Mouse (Mus musculus) heart, embryonic 10.5 days (tissue): ENCODE data around the gene Ube2f. TPM values are rescaled to one million over a fixed set of nuclear protein-coding genes. Genes with fewer than 3 reads are reported as not detected.

Experiments
- DNase-seq: peaks from one replicate; pipeline ENCODE4 v3.0.0-alpha.2; 2017; ENCODE audit warnings: low spot score
- H3K27ac ChIP-seq: fragments of 300-500 bp; sonication (generic); 2 replicates; pipeline ENCODE4 v1.5.1; 2016; ENCODE audit warnings: mild to moderate bottlenecking
- H3K27me3 ChIP-seq: fragments of 300-500 bp; sonication (generic); 2 replicates; pipeline ENCODE4 v1.6.1; 2016; ENCODE audit warnings: mild to moderate bottlenecking; ENCODE audit not compliant: poor library complexity, insufficient read depth, severe bottlenecking
- H3K36me3 ChIP-seq: fragments of 300-500 bp; sonication (generic); 2 replicates; pipeline ENCODE4 v1.6.1; 2016; ENCODE audit warnings: mild to moderate bottlenecking, moderate library complexity
- H3K4me1 ChIP-seq: fragments of 300-500 bp; sonication (generic); 2 replicates; pipeline ENCODE4 v1.6.1; 2016; ENCODE audit warnings: mild to moderate bottlenecking
- H3K4me3 ChIP-seq: fragments of 300-500 bp; sonication (generic); 2 replicates; pipeline ENCODE4 v1.5.1; 2016; ENCODE audit warnings: mild to moderate bottlenecking, moderate library complexity
- H3K9me3 ChIP-seq: fragments of 300-500 bp; sonication (generic); 2 replicates; pipeline ENCODE4 v1.6.1; 2016; ENCODE audit warnings: mild to moderate bottlenecking, moderate library complexity
- WGBS: fragments of 180-500 bp; shearing (Covaris S2); methylation state at CpG from one replicate; pipeline ENCODE4 v1.1.7; 2016; 5-methylcytosine and 5-hydroxymethylcytosine counted together
- polyA plus RNA-seq: library from polyadenylated mRNA; unstranded; fragments of >200 nt; fragmentation: Nextera tagmentation; extraction: Ambion mirVana; gene quantifications from 2 replicates; pipeline ENCODE4 v1.2.1, GENCODE M21; 2016

Gene Ube2f
- polyA plus RNA-seq, 1 experiment from 2014 or later, result 82.8 TPM

DNA sequence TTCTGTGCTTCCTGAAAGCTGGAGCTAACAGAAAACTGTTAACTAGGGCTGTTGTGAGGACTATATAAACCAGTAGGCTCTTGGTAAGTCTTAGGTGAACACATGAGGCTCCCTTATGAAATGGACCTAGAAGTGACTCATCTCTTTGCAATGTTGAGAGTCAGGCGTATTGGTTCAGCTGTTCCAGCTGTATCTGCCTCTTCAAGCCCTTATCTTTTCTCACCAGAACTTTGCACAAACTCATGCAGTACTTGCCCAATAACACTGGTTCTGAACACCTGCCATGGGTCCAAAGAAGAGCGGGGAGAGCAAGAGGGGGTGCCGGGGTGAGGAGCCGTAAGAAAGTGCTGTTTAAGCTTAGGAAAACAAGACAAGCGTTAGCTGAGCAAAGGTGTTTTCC is 1.9 kb upstream of the Ube2f start:
- H3K36me3 ChIP-seq, result no peaks in the 10 kb centered on the region
- no peak overlapping the region for H3K4me3 ChIP-seq
- H3K27me3 ChIP-seq, result no peaks in the 10 kb centered on the region
- peaks cover 25% of the 10 kb centered on the region for H3K4me1 ChIP-seq
- 68% methylated on average over 5 of the region's 5 CpGs for WGBS
- H3K27ac ChIP-seq, result no peak overlapping the region
- no peaks in the 10 kb centered on the region for H3K9me3 ChIP-seq
- no peak for DNase-seq

DNA sequence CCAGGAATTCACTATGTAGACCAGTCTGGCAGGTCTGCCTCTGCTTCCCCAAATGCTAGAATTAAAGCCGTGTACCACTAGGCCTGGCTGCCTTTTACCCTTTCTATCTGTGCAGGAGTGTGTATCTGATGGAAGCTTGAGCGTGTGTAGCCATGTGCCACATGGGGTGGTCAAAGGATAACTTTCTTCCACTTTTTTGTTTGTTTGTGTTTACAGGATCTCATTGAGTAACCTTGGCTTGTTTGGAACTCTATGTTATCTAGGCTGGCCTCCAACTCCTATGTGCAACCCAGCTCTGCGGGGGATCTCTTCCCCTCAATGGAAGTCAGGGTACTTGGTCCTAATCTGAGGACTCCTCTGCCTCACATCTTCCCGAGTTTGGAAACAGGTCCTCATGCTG is 1.1 kb upstream of the Ube2f start:
- peak overlapping the region; percentile 88; the same call in 1 of the 2 replicates for H3K27ac ChIP-seq
- no peak for DNase-seq
- no peaks in the 10 kb centered on the region for H3K27me3 ChIP-seq
- peaks cover 29% of the 10 kb centered on the region for H3K4me1 ChIP-seq
- H3K9me3 ChIP-seq, result no peaks in the 10 kb centered on the region
- no peaks in the 10 kb centered on the region for H3K36me3 ChIP-seq
- peak overlapping the region; percentile 99 for H3K4me3 ChIP-seq
- WGBS, result 43% methylated on average over 4 of the region's 4 CpGs

GRCm38 (mm10) chr1:91250415-91251147 is 477 bp downstream of the Ube2f start:
- H3K27ac ChIP-seq, result peak overlapping the region; percentile 97
- peaks cover 29% of the 10 kb centered on the region for H3K4me1 ChIP-seq
- DNase-seq, result no peak
- H3K9me3 ChIP-seq, result no peaks in the 10 kb centered on the region
- H3K27me3 ChIP-seq, result no peaks in the 10 kb centered on the region
- WGBS, result under 1% methylated on average over 61 of the region's 70 CpGs
- peaks cover 5% of the 10 kb centered on the region; the same call in 1 of the 2 replicates for H3K36me3 ChIP-seq
- peak overlapping the region; percentile 99 for H3K4me3 ChIP-seq

- DNase-seq, result no peak
- peaks cover 5% of the 10 kb centered on the region; the same call in 1 of the 2 replicates for H3K36me3 ChIP-seq
- WGBS, result 44% methylated on average over 5 of the region's 5 CpGs
Measured at GRCm38 (mm10) chr1:91251148-91251650, 1.1 kb downstream of the Ube2f start.

GRCm38 (mm10) chr1:91251927-91252326 is 1.8 kb downstream of the Ube2f start:
- Histone ChIP-seq H3K27ac (no peak overlapping the region), H3K4me1 (peaks cover 37% of the 10 kb centered on the region), H3K36me3 (peaks cover 5% of the 10 kb centered on the region; the same call in 1 of the 2 replicates), H3K9me3 (no peaks in the 10 kb centered on the region), H3K4me3 (peak overlapping the region; percentile 99), H3K27me3 (no peaks in the 10 kb centered on the region)
- WGBS, result 44% methylated on average over 8 of the region's 8 CpGs
- DNase-seq, result no peak

More at GRCm38 (mm10) chr1:91251148-91251650, 1.1 kb downstream of the Ube2f start:
- Histone ChIP-seq H3K4me3 (peak overlapping the region; percentile 99), H3K27ac (peak overlapping the region; percentile 97), H3K27me3 (no peaks in the 10 kb centered on the region), H3K9me3 (no peaks in the 10 kb centered on the region), H3K4me1 (peaks cover 30% of the 10 kb centered on the region)

DNA sequence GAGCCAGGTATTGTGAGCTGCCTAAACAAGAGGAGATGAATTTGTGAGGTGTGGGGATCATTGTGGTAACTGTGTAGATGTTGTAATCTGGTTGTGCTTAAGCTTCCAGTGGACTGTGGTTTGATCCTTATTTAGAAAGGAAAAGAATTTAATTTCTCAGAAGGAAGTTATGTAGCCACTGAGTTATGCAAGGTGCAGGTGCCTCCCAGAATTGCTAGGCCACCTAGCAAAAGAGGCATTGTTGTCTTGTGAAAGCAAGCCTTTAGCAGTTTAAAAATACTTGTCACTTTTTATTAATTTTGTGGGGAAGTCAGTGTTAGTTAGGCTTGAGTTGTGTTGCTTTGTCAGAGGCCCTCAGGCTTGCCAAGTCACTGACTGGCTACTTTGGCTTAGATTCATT is 7.8 kb downstream of the Ube2f start:
- no peaks in the 10 kb centered on the region for H3K27me3 ChIP-seq
- H3K27ac ChIP-seq, result no peak overlapping the region
- no peak overlapping the region for H3K4me3 ChIP-seq
- H3K9me3 ChIP-seq, result no peaks in the 10 kb centered on the region
- no peak for DNase-seq
- peaks cover 21% of the 10 kb centered on the region; the same call in 1 of the 2 replicates for H3K4me1 ChIP-seq
- peaks cover 5% of the 10 kb centered on the region; the same call in 1 of the 2 replicates for H3K36me3 ChIP-seq

DNA sequence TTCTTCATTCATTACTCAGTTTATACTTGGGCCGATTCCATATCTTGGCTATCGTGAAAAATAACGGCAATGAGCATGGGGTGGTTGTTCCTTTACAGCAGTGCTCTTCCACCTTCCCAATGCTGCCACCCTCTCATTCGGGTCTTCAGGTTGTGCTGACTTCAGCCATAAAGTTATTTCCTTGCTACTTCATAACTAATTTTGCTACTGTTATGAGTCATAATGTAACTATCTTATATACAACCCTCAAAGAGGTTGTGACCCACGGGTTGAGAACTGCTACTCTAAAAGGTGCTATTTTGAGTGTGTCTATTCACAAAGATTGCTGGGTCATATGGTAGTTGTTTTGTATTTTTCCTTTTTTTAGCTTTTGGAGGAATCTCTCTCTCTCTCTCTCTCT is 9.7 kb downstream of the Ube2f start:
- DNase-seq, result no peak
- peaks cover 17% of the 10 kb centered on the region; the same call in 1 of the 2 replicates for H3K4me1 ChIP-seq
- H3K4me3 ChIP-seq, result no peak overlapping the region
- peaks cover 5% of the 10 kb centered on the region; the same call in 1 of the 2 replicates for H3K36me3 ChIP-seq
- no peaks in the 10 kb centered on the region for H3K9me3 ChIP-seq
- no peaks in the 10 kb centered on the region for H3K27me3 ChIP-seq
- no peak overlapping the region for H3K27ac ChIP-seq
- 86% methylated on average over 5 of the region's 5 CpGs for WGBS

GRCm38 (mm10) chr1:91262508-91262907 is 12.4 kb downstream of the Ube2f start:
- no peaks in the 10 kb centered on the region for H3K27me3 ChIP-seq
- H3K36me3 ChIP-seq, result peaks cover 25% of the 10 kb centered on the region
- H3K9me3 ChIP-seq, result no peaks in the 10 kb centered on the region
- no peak overlapping the region for H3K4me3 ChIP-seq
- peaks cover 3% of the 10 kb centered on the region; the same call in 1 of the 2 replicates for H3K4me1 ChIP-seq
- DNase-seq, result no peak
- whole genome bisulfite sequencing, result 87% methylated on average over 7 of the region's 7 CpGs
- H3K27ac ChIP-seq, result no peak overlapping the region

DNA sequence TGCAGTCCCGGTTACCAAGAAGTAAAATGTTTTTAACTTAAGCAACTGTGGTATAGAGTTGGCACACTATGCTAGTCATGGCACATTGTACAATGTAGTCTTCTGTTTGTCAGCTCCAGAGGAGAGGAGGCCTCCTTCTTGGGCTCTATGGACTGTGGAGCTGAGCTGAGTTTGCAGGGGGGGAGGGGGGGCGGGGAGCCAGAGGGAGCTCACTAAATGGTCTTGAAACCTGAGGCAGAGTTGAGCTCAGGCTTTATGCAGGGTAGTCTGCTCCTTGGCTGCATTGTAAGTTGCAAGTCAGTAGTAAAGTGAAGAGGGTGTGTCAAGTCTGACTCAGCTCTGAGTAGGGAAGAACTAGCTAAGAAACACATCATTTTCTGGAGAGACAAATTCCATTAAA is 22.2 kb downstream of the Ube2f start:
- WGBS, result 91% methylated on average over 2 of the region's 2 CpGs
- Histone ChIP-seq H3K27me3 (no peaks in the 10 kb centered on the region), H3K27ac (no peak overlapping the region), H3K4me3 (no peak overlapping the region), H3K36me3 (peaks cover 29% of the 10 kb centered on the region), H3K9me3 (no peaks in the 10 kb centered on the region), H3K4me1 (no peaks in the 10 kb centered on the region)
- DNase-seq, result no peak

DNA sequence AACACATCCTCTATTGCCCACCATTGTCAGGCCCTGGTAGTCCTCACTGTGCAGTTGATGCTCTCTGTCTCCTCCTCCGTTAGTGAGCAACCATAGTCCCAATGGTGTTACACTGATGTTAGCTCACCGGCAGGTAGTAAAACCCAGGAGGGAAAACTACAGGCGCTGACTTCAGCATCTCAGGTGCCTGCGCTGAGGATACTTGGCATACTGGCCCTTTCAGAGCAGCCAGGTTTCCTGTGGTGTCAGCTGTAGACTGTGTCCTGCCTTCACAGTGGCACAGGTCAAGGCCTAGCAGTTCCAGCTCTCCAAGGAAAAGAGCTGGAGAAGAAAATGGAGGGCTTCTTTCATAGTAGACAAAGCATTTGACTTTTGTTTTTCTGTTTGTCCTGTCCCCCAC is 26.5 kb downstream of the Ube2f start:
- H3K4me3 ChIP-seq, result no peak overlapping the region
- H3K27me3 ChIP-seq, result no peaks in the 10 kb centered on the region
- H3K27ac ChIP-seq, result no peak overlapping the region
- no peaks in the 10 kb centered on the region for H3K9me3 ChIP-seq
- H3K4me1 ChIP-seq, result no peaks in the 10 kb centered on the region
- H3K36me3 ChIP-seq, result peaks cover 71% of the 10 kb centered on the region
- 93% methylated on average over 4 of the region's 4 CpGs for WGBS
- DNase-seq, result no peak

GRCm38 (mm10) chr1:91277480-91277879 is 27.4 kb downstream of the Ube2f start:
- Histone ChIP-seq H3K4me3 (no peak overlapping the region), H3K9me3 (no peaks in the 10 kb centered on the region), H3K27me3 (no peaks in the 10 kb centered on the region), H3K4me1 (no peaks in the 10 kb centered on the region), H3K27ac (no peak overlapping the region), H3K36me3 (peaks cover 76% of the 10 kb centered on the region)
- WGBS, result 94% methylated on average over 2 of the region's 2 CpGs
- no peak for DNase-seq

DNA sequence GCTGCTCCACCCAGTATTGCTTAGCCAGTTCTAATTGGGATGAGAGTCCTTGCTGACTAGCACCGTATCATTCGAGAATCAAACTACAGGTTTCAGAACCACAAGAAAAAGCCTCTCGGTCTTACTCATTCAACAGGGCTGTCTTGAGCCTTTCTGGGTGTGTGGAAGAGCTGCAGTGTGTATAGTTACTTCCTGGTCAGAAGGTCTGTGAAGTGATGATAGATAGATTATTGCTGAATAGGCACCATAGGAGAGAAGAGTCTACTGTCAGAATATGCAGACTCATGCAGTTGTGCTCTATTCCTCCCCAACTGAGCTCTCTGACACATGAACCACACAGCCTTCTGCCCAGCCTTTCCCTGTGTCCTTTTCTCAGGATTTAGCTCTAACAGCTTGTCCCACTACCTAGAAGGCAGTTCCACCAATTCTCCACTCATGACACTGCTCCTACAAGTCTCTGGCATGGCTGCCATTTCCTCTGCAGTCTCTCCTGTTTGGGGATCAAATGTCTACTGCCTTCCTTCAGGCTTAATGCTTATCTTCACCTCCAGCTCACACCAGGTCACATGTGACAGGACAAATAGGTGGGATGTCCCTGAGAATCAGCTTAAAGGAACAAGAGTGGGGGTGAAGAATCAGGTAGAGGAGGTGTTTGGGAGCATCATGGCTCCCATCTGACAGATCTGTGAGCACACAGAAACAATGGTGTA is 28.5 kb downstream of the Ube2f start:
- no peak for DNase-seq
- H3K4me1 ChIP-seq, result no peaks in the 10 kb centered on the region
- H3K27me3 ChIP-seq, result no peaks in the 10 kb centered on the region
- WGBS, result 94% methylated on average over 3 of the region's 3 CpGs
- no peak overlapping the region for H3K27ac ChIP-seq
- H3K9me3 ChIP-seq, result no peaks in the 10 kb centered on the region
- H3K36me3 ChIP-seq, result peaks cover 82% of the 10 kb centered on the region
- no peak overlapping the region for H3K4me3 ChIP-seq

DNA sequence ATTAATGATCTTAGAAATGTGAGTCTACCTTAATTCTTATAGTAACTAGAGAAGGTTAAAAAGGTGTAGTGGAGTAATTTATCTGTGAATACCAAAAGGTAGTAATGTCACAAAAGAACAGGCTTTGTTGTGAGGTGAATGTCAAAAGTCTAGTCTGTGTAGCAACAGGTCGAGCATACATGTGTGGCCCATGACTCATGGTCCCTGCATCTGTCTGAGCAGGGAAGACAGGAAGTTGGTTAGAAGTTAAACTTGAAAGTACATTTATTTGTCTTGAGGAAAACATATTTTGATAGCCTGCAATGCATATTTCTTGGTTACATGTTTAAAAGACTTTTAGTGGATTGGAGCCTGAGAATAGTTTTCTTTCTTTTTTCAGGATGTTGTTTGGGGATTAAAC is 29.0 kb downstream of the Ube2f start:
- Histone ChIP-seq H3K4me1 (no peaks in the 10 kb centered on the region), H3K27me3 (no peaks in the 10 kb centered on the region), H3K36me3 (peaks cover 85% of the 10 kb centered on the region), H3K4me3 (no peak overlapping the region), H3K27ac (no peak overlapping the region), H3K9me3 (no peaks in the 10 kb centered on the region)
- WGBS, result 80% methylated on average over 1 of the region's 1 CpGs
- no peak for DNase-seq
